Mouse (Mus musculus) liver, adult (tissue): ENCODE measurements around the gene Smyd3.

Experiments used
- GATA4 ChIP-seq: IDR thresholded peaks from 2 replicates; pipeline ENCODE4 v1.6.1; 2014; ENCODE audit warnings: mild to moderate bottlenecking, low read length; ENCODE audit not compliant: insufficient replicate concordance

Gene Smyd3

DNA sequence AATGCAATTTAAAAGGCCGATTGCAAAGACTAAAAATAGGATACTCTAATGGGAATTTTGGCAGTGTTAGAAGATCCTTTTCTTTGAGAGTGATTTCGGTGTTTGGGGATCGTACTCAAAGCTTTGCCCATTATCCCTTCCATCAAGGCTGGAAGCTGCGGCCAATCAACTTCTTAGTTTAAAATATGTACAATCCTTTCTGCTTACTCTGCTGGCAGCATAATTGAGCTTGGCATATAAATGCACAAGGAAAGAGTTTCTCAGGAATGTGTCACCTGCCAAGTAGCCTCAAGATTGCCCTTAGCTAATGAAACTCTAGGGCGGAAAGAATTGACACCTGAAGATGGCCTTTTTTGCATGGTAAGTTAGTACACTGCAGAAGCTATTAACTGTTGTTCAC lies 29.3 kb upstream of the Smyd3 start:
- no peak for TF ChIP-seq GATA4

DNA sequence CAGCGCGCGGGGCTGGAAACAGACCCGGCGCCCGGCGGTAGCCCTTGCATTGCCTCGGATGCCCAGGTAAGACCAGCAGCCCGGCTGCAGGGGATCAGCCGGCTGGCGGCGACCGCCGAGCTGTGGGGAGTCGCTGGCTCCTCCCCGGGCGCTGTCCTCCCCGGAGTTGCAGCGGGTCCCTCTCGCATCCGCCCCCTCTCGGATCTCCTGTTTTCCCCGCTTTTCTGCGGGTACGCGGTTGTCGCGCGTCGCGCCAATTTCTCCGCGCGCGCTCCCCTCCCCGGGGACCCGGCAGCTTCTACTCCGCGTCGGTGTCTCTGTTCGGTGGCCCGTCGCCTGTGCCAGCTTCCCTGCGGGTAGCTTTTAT lies 28.7 kb upstream of the Smyd3 start:
- TF ChIP-seq GATA4: no peak

DNA sequence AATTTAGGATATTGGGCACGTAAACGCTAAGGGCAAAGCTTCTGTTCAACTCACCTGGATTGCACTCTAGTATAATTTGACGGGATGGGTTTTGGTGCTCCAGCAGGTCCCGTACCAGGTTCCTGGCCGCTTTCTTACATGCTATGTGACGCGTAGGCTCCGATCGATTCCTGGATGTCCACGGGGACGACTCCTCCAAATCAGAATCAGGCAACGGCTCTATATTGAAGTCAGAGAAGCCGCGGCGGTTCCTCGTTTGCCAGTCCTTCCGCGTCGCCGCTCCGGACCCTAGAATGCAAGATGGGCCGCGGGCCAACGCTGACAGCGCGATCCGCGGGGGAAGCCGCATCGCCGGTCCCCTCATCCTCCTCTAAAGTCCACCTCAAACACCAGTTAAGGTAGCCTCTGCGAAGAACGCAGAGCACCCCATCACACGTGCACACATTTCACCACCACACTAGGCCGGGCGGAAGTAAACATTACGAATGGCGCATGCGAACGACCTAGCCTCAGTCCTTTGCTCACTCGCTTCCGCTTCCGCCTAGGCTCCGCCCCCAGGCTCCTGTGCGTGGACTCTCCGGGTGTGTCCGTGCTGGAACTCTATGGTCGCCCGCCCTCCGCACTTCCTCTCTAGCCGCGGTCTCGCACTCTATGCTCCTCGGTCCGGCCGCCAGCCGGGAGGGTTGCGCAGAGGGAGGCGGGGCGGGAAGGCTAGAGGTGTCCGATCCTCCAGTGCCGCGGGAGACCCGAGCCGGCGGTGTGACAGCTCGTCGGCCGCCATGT lies 28.1 kb upstream of the Smyd3 start, which contains the start of the genes Tfb2m and Cnst:
Gene Tfb2m, minus strand, starts transcription at position 500 of the 783 bp plus-strand sequence.
Gene Cnst, plus strand, starts transcription at position 603 of the 783 bp plus-strand sequence.
- peak; percentile 69; the same call in 1 of the 2 replicates for TF ChIP-seq GATA4

DNA sequence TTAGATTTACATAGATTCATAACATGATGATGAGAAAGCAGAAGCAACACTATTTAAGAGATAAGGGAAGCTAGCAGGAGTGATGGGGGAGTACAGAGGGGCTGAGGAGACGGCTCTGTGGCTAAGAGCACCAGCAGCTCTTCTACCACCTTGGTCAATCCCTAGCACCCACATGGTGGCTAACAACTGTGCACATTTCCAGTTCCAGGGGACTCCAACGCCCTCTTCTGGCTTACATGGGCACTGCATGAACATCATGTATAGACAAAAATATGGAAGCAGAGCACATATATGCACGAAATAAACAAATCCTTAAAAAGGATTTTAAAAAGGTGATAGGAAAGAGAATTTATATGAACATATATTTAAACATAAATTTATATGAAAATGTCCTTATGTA lies 23.7 kb upstream of the Smyd3 start:
- no peak for TF ChIP-seq GATA4

DNA sequence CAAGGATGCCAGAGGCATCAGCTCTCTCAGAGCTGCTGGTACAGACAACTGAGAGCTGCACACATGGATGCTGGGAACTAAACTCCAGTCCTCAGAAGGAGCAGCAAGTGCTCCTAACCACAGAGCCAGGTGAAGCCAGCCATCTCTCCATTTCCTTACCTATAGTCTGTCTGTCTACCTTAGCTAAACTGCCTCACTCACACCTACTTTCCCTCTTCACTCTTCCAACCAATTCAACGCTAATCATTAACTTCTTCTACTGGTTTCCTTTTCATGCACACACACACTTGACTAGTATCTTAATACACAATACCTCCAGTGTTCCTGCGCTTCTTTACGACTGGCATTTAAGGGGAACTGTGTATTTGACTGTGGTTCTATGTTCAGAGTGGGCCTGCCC lies 22.0 kb upstream of the Smyd3 start:
- no peak for TF ChIP-seq GATA4

DNA sequence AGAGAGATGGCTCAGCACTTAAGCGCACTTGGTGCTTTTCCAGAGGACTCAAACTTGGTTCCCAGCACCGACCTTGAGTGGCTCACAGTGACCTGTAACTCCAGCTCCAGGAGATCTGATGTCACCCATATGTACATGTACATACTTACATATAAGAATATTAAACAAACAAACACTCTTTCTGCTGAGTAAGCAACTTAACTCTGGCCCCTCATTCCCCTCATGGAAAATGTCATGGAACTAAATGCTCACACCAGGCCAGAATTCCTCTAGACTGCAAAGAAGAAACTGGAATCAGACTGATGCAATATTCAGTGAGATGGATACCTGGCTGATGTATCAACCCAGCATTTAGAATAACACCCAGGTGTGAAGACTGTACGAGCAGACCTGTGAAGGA lies 21.2 kb upstream of the Smyd3 start:
- no peak for TF ChIP-seq GATA4

DNA sequence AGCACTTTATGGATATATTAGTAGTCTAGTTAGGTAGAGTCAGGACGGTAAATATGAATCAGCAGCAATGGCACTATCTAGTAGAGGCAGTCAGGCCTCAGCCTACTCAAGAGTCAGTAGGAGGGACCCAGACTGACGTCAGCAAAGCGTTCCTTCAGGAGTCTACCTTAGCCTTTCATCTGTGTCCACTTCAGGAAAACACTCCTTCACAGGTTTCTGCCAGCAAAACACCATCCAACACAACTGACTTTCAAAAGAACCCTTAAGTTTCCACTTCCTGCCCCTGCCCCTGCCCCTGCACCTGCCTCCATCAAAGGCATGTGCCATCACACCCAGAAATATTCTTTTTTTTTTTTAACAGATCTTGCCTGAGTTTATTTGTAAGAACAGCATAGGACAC lies 2.1 kb upstream of the Smyd3 start:
- no peak for TF ChIP-seq GATA4

DNA sequence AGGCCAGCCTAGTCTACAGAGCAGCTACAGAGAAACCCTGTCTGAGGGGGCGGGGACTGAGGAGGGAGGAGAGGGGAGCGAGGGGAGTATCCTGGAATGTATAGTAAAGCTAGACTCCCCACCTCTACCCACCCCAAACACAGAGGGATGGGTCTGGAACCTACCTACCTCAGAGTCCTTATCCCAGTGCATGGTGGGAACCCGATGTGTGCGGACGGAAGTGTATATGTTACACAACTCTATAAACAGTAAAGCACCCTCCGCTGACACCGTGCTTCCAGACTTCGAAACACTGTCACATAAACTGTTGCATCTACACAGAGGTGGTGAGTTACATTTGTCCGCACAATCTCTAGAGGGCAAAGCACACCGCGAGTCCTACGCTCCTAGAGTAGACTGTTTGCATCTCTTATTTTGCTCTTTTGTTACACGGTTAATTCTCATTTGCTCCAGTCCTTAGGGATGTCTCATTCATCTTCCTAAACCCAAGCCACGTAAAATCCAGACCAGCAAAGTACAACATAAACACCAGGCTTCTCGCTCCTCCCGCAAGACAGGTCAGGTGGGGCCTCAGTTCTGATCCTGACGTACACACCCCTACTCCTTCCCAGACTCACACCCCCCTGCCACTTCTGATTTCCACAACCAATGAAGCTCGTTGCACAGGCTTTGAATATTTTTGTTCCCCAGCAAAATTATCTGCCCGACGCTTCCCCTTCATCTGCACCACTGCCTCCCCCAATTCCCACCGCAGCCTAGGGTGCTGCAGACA lies 714 bp downstream of the Smyd3 start:
- no peak for TF ChIP-seq GATA4

DNA sequence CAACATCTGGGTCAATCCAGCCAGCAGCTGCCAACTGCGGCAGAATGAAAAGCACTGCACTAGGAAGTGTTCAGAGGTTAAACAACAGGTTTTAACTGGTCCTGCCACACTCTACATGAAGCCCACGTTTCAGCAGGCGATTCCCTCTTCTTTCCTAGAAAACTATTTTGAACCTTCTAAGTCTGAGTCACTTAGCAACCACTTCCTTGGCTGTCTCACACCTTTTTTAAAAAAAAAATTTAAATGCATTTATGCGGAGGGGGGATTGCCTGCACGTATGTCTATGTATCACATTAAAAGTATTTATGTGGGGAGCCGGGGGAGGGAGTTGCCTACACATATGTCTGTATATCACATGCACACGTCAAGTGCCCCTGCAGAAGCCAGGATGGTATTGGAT lies 5.9 kb downstream of the Smyd3 start:
- TF ChIP-seq GATA4: no peak

DNA sequence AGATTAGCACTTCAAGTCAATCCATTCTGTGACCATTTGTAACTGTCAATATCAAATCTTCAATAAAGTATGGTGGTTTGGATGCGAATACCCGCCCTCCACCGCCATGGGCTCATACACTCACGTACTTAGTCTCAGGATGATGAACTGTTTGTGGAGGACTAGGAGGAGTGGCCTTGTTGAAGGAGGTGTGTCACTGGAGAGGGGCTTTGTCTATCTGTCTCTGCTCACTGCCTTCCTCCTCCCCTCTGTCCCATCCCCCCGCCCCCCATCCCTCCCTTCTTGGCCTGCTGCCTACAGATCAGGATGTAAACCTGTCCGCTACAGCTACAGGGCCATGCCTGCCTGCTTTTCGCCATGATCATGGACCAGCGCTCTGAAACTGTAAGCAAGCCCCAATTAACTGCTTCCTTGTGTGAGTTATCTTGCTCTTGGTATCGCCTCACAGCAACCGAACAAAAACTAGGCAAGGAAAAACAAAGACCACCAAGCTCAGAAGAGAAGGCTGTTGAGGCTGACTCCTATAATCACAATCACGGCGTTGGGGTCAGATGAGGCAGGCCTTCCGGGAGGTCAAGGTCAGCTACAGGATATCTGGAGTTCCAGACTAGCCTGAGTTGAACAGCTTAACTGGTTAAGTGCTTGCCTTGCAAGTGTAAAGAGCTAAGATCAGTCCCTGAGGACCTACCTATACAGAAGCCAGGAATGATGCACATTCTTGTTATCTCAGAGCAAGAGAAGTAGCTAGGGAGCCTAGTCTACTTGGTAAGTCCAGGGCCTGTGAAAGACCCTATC lies 7.1 kb downstream of the Smyd3 start:
- no peak for TF ChIP-seq GATA4

DNA sequence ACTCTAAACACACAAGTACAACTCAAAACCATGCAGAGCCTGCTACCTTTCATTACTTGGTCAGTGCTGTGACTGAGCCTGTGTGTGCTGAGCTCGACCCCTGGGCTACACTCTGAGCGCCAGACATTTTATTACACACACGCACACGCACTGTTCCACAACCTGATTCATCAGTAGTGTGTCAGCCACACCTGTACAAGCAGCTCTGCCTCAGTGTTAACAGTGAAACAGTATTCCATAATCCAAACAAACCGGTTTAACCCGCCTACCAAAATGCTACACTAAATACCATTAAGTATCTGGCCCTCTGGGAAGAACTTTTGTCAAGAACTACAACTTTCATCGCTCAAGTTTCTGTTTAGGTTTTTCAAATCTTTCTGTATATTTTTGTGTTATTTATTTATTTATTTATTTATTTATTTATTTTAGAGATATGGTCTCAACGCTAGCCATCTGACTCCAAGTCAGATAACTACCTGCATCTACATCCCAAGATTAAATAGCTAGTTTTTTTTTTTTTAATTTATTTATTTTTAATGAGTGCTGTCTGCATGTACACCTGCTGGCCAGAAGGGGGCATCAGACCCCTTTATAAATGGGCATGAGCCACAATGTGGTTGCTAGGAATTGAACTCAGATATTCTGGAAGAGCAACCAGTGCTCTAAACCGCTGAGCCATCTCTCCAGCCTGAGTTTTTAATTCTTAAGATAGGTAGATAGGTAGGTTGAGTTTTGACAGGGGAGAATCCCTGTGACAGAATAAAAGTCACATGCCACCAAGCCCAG lies 11.1 kb downstream of the Smyd3 start:
- no peak for TF ChIP-seq GATA4

DNA sequence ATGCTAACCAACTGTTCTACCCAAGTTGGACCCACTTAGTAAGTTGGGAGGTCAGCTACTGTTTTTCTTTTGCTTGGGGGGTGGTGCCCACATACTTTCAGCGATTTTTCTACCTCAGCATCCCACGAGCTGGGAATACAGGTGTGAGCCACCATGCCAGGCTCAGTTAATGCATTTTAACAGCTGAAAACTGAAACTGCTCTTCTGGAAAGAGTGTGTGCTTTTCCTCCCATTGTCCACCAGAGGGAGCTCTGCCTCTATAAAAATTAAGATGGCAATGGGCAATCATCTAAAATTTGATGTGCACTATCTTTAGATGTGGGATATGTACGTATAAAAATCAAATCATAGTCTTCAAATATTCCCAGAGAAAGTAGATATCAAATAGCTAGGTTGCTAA lies 15.3 kb downstream of the Smyd3 start:
- TF ChIP-seq GATA4: no peak

DNA sequence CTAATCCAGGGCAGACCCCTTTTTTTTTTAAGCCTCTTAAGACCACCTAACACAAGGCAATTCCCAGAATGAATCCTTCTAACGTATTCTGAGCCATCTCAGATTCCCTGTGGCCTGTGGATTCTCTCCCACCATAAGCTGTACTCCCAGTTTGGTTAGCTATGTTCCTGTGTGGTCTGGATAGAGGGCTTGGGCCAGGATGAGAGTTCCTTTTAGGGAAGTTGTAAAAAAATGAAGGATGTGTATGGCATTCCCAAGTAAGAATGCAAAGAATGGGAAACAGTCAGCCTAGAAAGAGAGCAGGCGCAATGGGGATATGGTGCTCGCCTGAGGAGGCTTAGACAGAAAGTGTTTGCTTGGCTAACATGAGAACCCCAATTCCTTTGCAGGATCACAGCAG lies 18.6 kb downstream of the Smyd3 start:
- no peak for TF ChIP-seq GATA4

DNA sequence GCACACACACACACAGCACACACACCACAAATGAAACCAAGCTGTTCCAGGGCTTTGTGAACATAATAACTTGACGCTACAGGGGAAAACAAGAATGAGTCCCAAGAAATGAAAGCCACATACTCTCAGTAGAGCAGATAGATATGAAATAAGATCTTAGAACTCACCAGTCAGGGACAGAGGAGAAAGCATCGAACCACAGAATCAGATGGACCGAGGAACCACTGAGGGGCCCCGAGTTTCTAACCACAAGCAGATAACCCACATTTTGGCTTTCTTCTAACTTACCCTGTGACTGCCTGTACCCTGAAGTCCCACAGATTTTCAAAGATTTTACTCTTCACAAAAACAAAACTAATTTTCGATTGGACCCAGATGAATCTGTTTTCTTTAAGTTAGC lies 24.9 kb downstream of the Smyd3 start:
- TF ChIP-seq GATA4: no peak

DNA sequence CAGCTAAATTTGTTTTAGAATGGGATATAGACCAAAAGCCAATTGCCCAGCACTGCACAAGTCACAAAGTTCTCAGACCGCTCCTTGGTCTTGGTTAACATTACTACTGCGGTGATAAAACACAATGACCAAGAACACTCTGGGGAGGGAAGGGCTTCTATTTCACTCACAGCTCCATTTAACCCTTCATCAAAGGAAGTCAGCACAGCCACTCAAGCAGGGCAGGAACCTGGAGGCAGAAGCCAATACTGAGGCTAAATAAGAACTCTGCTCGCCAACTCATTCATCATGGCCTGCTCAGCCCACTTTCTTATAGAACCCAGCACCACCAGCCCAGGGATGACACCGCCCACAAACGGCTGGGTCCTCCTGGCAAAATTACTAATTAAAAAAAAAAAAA lies 29.3 kb downstream of the Smyd3 start:
- TF ChIP-seq GATA4: no peak
